Mouse (Mus musculus) adrenal gland, adult 18-20 months (tissue): ENCODE results near the gene Frmd4b. TPM values are rescaled to one million over a fixed set of nuclear protein-coding genes. Genes with fewer than 3 reads are reported as not detected.
A peak's percentile ranks its signal among the peaks of the same experiment; 100 is the strongest.
"Not testable (repeated sequence)": the region's sequence is repeated elsewhere in the genome, so short reads cannot be mapped to it uniquely, and the experiment has no call there.

ENCODE experiments used
- DNase-seq, 2 experiments: peaks; one replicate each; pipeline ENCODE4 v3.0.0; 2021 to 2022; ENCODE audit warnings: low spot score in 2 of 2
- total RNA-seq, 2 experiments: library from RNA; stranded (reverse); gene quantifications; 1 replicate in 1 of 2; 2 replicates in 1 of 2; pipeline ENCODE4 v1.2.3; 2021

Gene Frmd4b
- total RNA-seq, 2 experiments from 2014 or later: 18.5 to 22.0 TPM

DNA sequence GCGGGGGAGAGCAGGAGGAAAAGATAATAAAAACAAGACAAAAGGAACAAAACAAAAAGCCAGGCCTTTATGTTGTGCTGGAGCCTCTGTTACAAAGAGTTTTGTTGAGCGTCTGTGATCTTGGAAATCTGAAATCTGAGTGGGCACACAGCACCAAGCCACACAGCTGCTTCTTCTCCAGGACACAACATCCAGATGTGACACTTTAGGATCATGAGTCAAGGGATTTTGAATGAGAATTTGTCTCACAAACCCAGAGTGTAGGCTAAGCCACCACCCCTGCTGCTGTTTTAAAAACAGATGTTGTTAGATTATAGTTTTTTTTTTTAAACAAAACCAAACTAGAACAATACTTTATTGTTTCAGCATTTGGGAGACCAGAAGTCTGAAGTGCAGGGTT is 345.0 kb downstream of the Frmd4b start:
- DNase-seq: no peak

DNA sequence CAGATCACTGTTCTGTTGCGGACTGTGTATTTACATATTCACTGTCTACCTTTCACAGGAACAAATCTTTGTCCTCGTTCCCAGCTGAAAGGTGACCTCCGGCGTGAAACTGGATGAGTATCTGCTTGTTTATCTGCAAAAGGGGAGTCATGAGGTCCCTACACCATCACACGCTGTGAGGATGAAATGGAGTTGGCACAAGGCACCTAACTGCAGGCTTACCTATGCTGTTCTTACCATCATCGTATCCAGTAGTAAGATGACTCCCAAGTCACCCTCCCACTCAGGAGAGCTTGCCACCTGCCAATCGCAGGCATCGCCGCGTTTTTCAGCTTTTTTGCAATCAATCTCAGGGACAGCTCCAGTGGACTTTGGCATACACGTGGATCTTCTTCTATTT is 347.7 kb downstream of the Frmd4b start:
- DNase-seq: no peak

DNA sequence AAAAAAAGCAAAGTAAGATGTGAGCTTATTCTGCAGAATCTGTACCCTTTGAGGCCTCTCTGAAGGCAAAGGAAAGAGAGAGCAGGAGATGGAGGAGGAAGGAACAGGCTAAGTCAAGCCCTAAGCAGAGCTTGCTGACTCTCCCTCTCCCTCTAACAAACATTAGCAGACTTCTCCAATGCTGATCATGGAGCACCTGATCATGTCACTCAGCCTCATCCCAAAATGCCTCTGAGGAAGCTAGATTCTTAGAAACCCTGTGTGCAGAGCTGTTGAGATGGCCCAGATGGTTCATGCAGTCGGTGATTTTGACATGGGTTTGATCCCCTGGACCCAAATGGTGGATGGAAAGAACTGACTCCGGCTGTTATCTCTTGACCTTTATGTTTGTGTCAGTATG is 350.2 kb downstream of the Frmd4b start:
- DNase-seq: no peak

DNA sequence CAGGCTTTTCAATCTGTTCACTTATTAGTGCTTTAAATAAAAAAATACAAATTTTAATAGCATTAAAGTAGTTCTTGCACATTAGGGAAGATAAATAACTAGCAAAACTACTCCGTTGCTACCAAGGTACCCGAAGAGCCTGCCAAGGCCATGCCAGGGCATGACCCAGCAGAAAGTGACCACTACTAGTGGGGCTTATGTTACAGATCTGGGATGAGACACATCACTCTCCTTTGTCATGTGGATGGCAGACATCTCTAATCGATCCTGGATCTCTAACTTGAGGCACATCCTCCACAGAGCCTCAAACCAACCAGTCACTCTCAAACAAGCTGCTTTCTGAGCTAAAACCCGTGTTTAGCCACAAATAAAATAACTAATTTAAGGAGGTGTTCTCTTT is 350.7 kb downstream of the Frmd4b start:
- no peak for DNase-seq

DNA sequence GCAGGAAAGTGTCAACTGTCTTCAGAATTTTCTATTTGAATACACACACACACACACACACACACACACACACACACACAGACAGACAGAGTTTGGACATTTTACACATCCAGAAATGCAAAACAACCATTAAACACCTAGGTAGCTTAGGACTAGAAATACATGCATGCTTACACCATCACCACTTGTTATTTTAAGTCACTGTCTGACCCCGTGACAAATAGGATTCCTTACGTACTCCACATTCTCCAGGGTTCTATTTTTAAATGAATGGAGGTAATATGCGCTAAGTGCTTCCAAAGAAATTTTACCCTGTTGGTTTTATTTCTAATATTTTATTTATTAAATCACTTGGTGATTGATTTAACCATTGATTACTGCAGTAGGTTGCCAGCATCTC is 351.6 kb downstream of the Frmd4b start:
- no peak for DNase-seq

DNA sequence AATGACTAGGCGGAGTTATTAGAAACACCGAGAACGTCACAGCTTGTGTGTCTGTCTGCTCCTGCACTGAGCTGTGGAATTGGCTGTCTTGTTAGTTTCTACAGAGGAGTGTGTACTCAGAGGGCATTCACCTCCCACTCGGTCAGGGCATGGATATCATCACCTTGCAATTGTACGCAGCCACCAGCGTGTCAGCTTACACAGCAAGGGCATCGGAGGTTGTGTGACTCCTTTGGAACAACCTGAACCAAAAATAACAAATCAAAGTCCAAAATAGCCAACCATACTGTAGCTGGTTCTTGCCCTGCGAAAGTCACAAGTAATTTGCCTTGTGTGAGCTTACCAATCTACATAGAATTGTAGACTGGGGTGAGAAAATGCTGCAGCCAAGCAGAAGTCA is 352.1 kb downstream of the Frmd4b start:
- no peak for DNase-seq

DNA sequence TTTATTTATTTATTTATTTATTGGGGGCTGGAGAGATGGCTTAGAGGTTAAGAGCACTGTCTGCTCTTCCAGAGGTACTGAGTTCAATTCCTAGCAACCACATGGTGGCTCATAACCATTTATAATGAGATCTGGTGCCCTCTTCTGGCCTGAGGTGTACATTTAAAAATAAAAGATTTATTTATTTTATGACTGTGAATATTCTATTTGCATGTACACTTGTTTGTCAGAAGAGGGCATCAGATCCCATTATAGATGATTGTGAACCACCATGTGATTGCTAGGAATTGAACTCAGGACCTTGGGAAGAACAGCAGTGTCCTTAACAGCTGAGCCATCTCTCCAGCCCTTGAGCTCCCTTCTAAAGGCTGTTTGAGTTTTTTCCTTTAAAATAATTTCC is 353.6 kb downstream of the Frmd4b start:
- not testable (repeated sequence) for DNase-seq

DNA sequence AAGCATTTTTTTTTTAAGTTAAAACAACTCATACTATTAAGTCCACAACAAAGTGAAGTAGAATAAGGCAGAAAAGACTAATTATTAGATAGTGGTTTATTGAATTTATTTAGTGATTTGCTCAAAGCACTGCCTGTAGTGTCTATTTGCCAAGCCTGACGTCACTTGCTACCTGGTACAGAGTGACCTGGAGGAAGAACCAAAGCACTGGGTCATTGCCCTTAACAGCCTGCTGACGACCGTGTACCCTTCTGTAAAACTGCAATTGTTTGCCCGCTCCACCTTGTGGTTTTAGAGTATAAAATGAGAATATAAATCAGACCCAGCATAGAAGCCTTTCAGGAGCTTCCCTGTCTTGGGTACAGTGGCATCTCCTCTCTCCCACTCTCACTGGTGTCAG is 355.1 kb downstream of the Frmd4b start:
- no peak for DNase-seq

DNA sequence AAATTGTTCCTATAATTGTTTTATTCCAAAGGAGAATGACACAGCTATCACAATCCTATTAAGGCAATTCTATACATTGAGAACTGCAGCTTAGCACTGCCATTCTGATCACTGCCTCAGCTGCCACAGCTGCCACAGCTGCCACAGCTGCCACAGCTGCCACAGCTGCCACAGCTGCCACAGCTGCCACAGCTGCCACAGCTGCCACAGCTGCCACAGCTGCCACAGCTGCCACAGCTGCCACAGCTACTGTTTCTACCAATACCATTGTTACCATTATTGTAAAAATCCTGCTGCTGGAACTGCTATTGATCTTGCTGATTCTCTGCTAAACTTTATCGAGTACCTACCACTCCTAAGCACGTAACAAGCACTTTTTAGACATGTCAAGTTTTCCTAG is 357.4 kb downstream of the Frmd4b start:
- DNase-seq: not testable (repeated sequence)

DNA sequence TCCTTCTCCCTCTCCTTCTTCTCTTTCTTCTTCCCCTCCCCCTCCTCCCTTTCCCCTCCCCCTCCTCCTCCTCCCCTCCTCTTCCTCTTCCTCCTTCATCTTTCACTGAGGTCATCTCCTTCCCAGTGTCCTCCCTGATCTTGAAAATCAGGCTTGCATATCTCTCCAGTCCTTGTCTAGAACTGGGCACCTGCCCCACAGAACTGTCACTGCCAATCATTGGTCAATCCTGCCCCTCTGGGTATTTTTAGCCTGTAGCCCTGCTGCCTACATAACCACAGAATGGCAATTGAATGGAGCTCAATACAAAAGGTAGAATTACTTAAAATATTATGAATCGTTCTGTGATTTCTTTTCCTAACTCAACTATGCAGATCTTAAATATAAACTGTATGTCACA is 358.9 kb downstream of the Frmd4b start:
- no peak for DNase-seq

DNA sequence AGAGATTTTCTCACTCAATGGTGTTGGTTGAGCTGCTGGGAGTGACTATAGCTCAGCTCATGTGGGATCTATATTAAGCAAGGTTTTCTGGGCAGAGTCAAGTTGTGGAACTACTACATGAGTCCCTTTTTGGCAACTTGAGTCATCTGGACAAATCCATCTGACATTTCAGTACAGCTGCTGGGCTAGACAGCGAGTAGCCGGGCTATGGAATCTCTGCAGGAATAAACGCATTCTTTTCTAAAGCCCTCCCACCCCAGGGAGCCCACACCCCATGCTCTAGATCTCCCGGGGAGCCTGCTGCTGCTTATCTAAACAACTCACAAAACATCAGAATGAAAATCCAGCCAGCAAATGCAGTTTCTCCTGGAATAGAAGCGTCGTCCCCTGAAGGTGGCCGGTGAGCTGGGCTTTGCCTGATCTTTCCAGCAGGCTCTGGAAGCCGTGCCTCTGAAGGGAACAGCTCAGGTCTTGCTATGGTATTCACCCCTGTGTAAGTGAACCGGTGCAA is 364.6 kb downstream of the Frmd4b start, which contains the start of gene Lmod3:
TSS of gene Lmod3 (minus strand) at position 49 of the 511 bp plus-strand sequence.
- DNase-seq: no peak

DNA sequence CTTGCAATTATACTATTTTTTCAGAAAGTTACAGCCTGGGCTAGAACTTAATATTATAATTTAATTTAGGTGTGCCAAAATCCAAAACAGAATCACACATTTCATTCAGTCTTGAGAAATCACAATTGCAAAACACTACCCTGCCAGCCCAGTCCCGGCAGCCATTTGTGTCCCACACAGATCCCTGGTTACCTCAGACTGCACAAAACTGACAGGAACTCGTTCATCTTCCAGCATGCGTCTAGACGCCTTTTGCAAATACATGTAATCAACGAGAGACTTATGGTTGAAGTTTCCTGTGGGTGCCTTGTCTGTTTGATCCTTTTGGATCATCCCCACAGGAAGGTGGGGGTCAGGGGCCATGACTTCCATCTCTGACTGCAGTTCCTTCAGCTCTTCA is 365.3 kb downstream of the Frmd4b start:
- DNase-seq: no peak

DNA sequence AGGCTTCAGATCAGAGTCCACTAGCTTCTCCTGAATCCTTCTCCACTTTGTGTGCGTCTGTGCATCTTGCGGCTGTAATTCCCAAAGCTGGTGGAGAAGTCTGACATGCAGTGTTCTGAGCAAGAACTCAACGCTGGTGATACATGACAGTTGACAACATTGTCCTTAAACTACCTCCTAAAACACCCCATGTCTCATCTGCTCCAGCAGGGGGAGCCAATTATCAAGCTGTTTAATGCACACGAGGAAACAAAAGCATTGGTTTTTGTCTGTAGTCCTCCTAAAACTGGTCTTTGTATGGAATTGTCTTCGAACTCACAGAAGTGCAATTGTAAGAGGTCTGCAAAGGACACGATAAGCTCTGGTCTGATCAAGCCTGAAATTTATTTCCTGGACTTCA is 366.4 kb downstream of the Frmd4b start:
- peak; percentile 31 to 44 for DNase-seq

DNA sequence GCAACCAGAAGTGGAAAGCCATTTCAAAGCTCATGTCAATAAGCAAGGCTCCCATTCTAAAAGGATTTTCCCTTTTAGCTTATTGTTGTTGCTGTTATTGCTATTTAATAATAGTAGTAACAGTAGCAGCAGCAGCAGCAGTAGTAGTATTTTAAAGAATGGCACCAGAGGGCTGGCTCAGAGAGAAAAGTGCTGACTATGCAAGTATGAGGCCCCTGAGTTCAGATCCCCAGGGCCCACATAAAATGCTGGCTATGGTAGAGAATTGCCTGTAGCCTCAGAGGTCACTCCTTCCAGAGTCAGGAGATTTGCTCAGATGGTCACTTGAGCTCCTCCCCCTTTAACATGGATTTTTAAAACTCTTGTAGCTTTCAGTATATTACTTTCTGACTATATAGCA is 372.1 kb downstream of the Frmd4b start:
- DNase-seq: no peak

DNA sequence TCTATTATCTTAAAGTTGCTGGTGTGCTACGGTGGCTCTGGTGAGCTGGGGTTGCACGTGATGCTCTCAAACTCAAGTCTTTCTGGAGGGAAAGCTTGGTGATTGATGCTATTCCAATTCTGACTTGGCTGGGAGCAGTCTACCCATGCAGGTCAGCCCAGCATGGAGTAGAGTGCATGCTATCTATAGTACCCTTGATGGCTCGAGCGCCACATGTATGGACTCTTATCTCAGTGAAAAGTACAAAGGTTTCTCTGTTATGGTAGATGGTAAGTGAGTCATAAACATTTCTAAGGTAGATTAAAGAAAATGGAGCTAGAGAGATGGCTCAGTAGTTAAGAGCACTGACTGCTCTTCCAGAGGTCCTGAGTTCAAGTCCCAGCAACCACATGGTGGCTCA is 374.8 kb downstream of the Frmd4b start:
- DNase-seq: no peak

DNA sequence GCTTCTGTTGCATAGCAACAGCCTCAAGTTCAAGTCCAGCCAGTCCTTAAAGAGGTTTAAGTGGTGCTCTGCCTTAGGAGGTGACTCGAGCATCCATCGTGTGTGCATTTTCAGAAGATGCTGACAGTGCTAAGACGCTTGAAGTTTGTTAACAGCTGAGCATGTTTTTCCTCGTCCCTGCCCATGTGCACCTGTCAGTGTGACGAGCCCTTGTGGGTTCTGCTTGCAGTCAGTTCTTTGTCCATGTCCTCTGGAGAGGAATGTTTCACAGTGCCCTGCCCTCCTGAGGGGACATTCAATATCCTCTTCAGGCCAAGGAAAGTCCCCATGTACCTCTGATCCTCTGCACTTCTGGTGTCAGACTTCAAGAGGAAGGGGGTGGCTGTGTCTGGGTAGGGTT is 377.2 kb downstream of the Frmd4b start:
- DNase-seq: no peak

DNA sequence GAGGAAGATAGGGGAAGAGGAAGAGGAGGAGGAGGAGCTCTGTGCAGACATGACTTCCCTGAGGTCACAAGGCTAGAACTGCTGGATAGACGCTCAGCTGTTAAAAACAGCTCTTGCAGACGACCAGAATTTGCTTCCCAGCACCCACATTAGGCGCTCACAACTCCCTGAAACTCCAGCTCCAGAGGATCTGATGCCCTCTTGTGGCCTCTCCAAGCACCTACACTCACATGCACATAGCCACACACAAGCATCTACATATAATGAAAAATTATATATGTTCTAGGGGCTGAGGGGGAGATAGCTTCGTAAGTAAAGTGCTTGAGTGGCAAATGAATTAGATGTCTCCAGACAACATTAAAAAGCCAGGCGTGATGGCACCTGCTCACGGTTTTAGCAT is 378.0 kb downstream of the Frmd4b start:
- no peak for DNase-seq

Other genes starting within 250 kb of the Frmd4b start
- gene Mitf, start 189.5 kb upstream of the Frmd4b start, total RNA-seq: 1 to 10 TPM; 7.9 to 8.4 TPM